8 mouse cellular contexts compared by ENCODE assay signal in genomic region chr11:90002987-90003348, GRCm38 (mm10). TPM values are rescaled to one million over a fixed set of nuclear protein-coding genes. Genes with fewer than 3 reads are reported as not detected.
A peak's percentile ranks its signal among the peaks of the same experiment; 100 is the strongest.
DNase-seq lines count a peak whose midpoint lies in the region; ATAC-seq and TF ChIP-seq lines count a peak whose summit lies in the region.

No protein-coding gene starts in this region.

- no peak overlapping the region; the same call in 1 of the 2 replicates for H3K9ac ChIP-seq in neural tube, embryonic 11.5 days (ENCODE audit: low read length)
- peak overlapping the region; percentile 55 for H3K9ac ChIP-seq in limb, embryonic 14.5 days (ENCODE audit: low read depth, low read length, severe bottlenecking)
- H3K9ac ChIP-seq in stomach, embryonic 14.5 days (replicated peaks; ENCODE audit: low read depth, low read length), result peak overlapping the region; percentile 49; the same call in 1 of the 2 replicates

- no peak for TF ChIP-seq POLR2A in limb, embryonic 14.5 days (IDR thresholded peaks at IDR 0.05; ENCODE audit: borderline replicate concordance, extremely low read depth, insufficient read depth, insufficient read length)

- H3K9me3 ChIP-seq in erythroblast, embryonic 14.5 days (ENCODE audit: control insufficient read depth, low read length), result no peaks in the 10 kb centered on the region
- H3K9me3 ChIP-seq in neural tube, embryonic 11.5 days (ENCODE audit: control insufficient read depth, low read length), result no peaks in the 10 kb centered on the region
- no peaks in the 10 kb centered on the region for H3K9me3 ChIP-seq in limb, embryonic 14.5 days (ENCODE audit: control insufficient read depth, low read length)
- no peaks in the 10 kb centered on the region for H3K9me3 ChIP-seq in stomach, embryonic 14.5 days (ENCODE audit: control insufficient read depth, low read depth, low read length)

- ATAC-seq in erythroblast, adult 5-6 weeks (replicated peaks; ENCODE audit: low FRiP score, poor library complexity, severe bottlenecking), result no peak
- ATAC-seq in neural tube, embryonic 11.5 days (ENCODE audit: insufficient read depth, low FRiP score, low TSS enrichment), result peak; percentile 27; the same call in 1 of the 2 replicates
- ATAC-seq in limb, embryonic 14.5 days (ENCODE audit: low FRiP score, low read depth), result no peak
- ATAC-seq in stomach, embryonic 14.5 days (ENCODE audit: insufficient number of reproducible peaks, insufficient read depth, low FRiP score, low read depth), result peak; percentile 30; the same call in 1 of the 2 replicates

- H3K27ac ChIP-seq in neural tube, embryonic 11.5 days (ENCODE audit: low read depth, low read length), result no peak overlapping the region
- H3K27ac ChIP-seq in limb, embryonic 14.5 days (replicated peaks; ENCODE audit: low read depth, low read length), result no peak overlapping the region
- H3K27ac ChIP-seq in stomach, embryonic 14.5 days (ENCODE audit: low read length), result no peak overlapping the region

- H3K4me2 ChIP-seq in neural tube, embryonic 11.5 days (ENCODE audit: low read depth), result peak overlapping the region; percentile 52
- peak overlapping the region; percentile 72 for H3K4me2 ChIP-seq in limb, embryonic 14.5 days (replicated peaks; ENCODE audit: low read depth, low read length, severe bottlenecking)
- H3K4me2 ChIP-seq in stomach, embryonic 14.5 days (replicated peaks; ENCODE audit: low read depth, low read length), result peak overlapping the region; percentile 71

- no peaks in the 10 kb centered on the region; the same call in 1 of the 2 replicates for H3K36me3 ChIP-seq in erythroblast, embryonic 14.5 days (ENCODE audit: control insufficient read depth)
- H3K36me3 ChIP-seq in neural tube, embryonic 11.5 days (ENCODE audit: control insufficient read depth, insufficient read depth, low read length), result no peaks in the 10 kb centered on the region
- no peaks in the 10 kb centered on the region for H3K36me3 ChIP-seq in limb, embryonic 14.5 days (ENCODE audit: control insufficient read depth, insufficient read depth, low read length)
- no peaks in the 10 kb centered on the region for H3K36me3 ChIP-seq in stomach, embryonic 14.5 days (ENCODE audit: control insufficient read depth, insufficient read depth, low read length)

- H3K4me1 ChIP-seq in erythroblast, embryonic 14.5 days (ENCODE audit: control insufficient read depth), result peaks cover 10% of the 10 kb centered on the region
- H3K4me1 ChIP-seq in neural tube, embryonic 11.5 days (ENCODE audit: control insufficient read depth, insufficient read depth, low read length), result no peaks in the 10 kb centered on the region
- H3K4me1 ChIP-seq in limb, embryonic 14.5 days (ENCODE audit: control insufficient read depth, insufficient read depth, low read length), result 0 out of 2 replicates have a peak, but pooled peaks cover 6% of the 10 kb centered on the region
- 0 out of 2 replicates have a peak, but pooled peaks cover 4% of the 10 kb centered on the region for H3K4me1 ChIP-seq in stomach, embryonic 14.5 days (ENCODE audit: control insufficient read depth, insufficient read depth, low read length)

- H3K4me3 ChIP-seq in erythroblast, embryonic 14.5 days (replicated peaks), result peak overlapping the region; percentile 66
- H3K4me3 ChIP-seq in neural tube, embryonic 11.5 days (ENCODE audit: low read depth, low read length), result peak overlapping the region; percentile 36
- peak overlapping the region; percentile 56 for H3K4me3 ChIP-seq in limb, embryonic 14.5 days (replicated peaks; ENCODE audit: low read length)
- H3K4me3 ChIP-seq in stomach, embryonic 14.5 days (ENCODE audit: low read depth, low read length), result peak overlapping the region; percentile 51

- 13% methylated on average over 8 of the region's 8 CpGs for WGBS in neural tube, embryonic 11.5 days
- WGBS in limb, embryonic 14.5 days, result 13% methylated on average over 8 of the region's 8 CpGs
- WGBS in stomach, embryonic 14.5 days, result 8% methylated on average over 8 of the region's 8 CpGs

- DNase-seq in neural tube, embryonic 11.5 days (ENCODE audit: low spot score), result no peak
- no peak for DNase-seq in neural tube, embryonic 10.5 days (ENCODE audit: extremely low spot score, low spot score)
- no peak for DNase-seq in limb, embryonic 14.5 days (ENCODE audit: low spot score)
- no peak for DNase-seq in layer of hippocampus, adult 8-10 months (ENCODE audit: low spot score in 2 of 2)
- no peak for DNase-seq in adrenal gland, adult 2 months

- H3K27me3 ChIP-seq in erythroblast, embryonic 14.5 days (ENCODE audit: control insufficient read depth), result no peaks in the 10 kb centered on the region
- H3K27me3 ChIP-seq in neural tube, embryonic 11.5 days (ENCODE audit: control insufficient read depth, insufficient read depth, low read length), result no peaks in the 10 kb centered on the region
- H3K27me3 ChIP-seq in limb, embryonic 14.5 days (ENCODE audit: control insufficient read depth, insufficient read depth, low read length), result no peaks in the 10 kb centered on the region
- H3K27me3 ChIP-seq in stomach, embryonic 14.5 days (ENCODE audit: control insufficient read depth, insufficient read depth, low read length), result no peaks in the 10 kb centered on the region

RNA-seq across cellular contexts. Expression of gene Pctp, which starts 0.3 kb away (rescaled TPM):
- 0.01 and 0.05 TPM in 2 replicates for polyA plus RNA-seq in erythroblast, embryonic 14.5 days (2012)
- 0.77 and 1.9 TPM in 2 replicates for total RNA-seq in erythroblast, adult 5-6 weeks (2015; ENCODE audit: low replicate concordance)
- 2.4 and 5.3 TPM in 2 replicates for total RNA-seq in erythroblast, adult 5-6 weeks (2017; ENCODE audit: low replicate concordance)
- polyA plus RNA-seq in neural tube, embryonic 11.5 days (2014; fragmentation: Nextera tagmentation; extraction: Ambion mirVana), result 6.7 and 8.0 TPM in 2 replicates
- polyA plus RNA-seq in limb, embryonic 14.5 days (2012; rRNA removed), result 3.9 TPM in 2 replicates
- polyA plus RNA-seq in limb, embryonic 14.5 days (2014; fragmentation: Nextera tagmentation; extraction: Ambion mirVana), result 2.3 and 2.8 TPM in 2 replicates
- 6.6 and 7.0 TPM in 2 replicates for polyA plus RNA-seq in stomach, embryonic 14.5 days (2014; fragmentation: Nextera tagmentation; extraction: Ambion mirVana)
- 1 to 10 TPM; 1.5 to 2.8 (median 1.9) TPM for total RNA-seq in layer of hippocampus, adult 8-10 months (2022)
- 1 to 10 TPM; 7.6 to 9.7 TPM for total RNA-seq in adrenal gland, adult 2 months (2021)
- 1.2 and 1.3 TPM in 2 replicates for polyA plus RNA-seq in adrenal gland, adult 2 months (2012; rRNA removed)

RNA-seq across cellular contexts. Expression of gene Tmem100, which starts 27.2 kb away (rescaled TPM):
- polyA plus RNA-seq in erythroblast, embryonic 14.5 days (2012), result not detected in 2 replicates
- total RNA-seq in erythroblast, adult 5-6 weeks (2015; ENCODE audit: low replicate concordance), result not detected in 2 replicates
- total RNA-seq in erythroblast, adult 5-6 weeks (2017; ENCODE audit: low replicate concordance), result not detected in 2 replicates
- polyA plus RNA-seq in neural tube, embryonic 11.5 days (2014; fragmentation: Nextera tagmentation; extraction: Ambion mirVana), result 4.8 and 7.3 TPM in 2 replicates
- polyA plus RNA-seq in limb, embryonic 14.5 days (2012; rRNA removed), result 12.6 and 16.4 TPM in 2 replicates
- 20.1 and 23.9 TPM in 2 replicates for polyA plus RNA-seq in limb, embryonic 14.5 days (2014; fragmentation: Nextera tagmentation; extraction: Ambion mirVana)
- 37.7 and 40.3 TPM in 2 replicates for polyA plus RNA-seq in stomach, embryonic 14.5 days (2014; fragmentation: Nextera tagmentation; extraction: Ambion mirVana)
- 10 to 100 TPM; 14.6 to 17.9 (median 16.0) TPM for total RNA-seq in layer of hippocampus, adult 8-10 months (2022)
- total RNA-seq in adrenal gland, adult 2 months (2021), result 1 to 10 TPM; 4.1 to 4.4 TPM
- 1.1 and 1.5 TPM in 2 replicates for polyA plus RNA-seq in adrenal gland, adult 2 months (2012; rRNA removed)

Comparison
In these comparisons a context has a peak if more than half of its experiments do, and no peak if none do; other contexts are left out.
1. ATAC-seq: peak in neural tube, embryonic 11.5 days (single experiment) and stomach, embryonic 14.5 days (single experiment); none in erythroblast, adult 5-6 weeks (single experiment) and limb, embryonic 14.5 days (single experiment).
2. Peak in every context shown above with its lines, with median percentiles within 50 percentile points of each other: H3K4me3 ChIP-seq and H3K4me2 ChIP-seq.